Mouse (Mus musculus) C2C12 (cell line): Measurements from ENCODE around the gene Tas2r135. TPM values are rescaled to one million over a fixed set of nuclear protein-coding genes. Genes with fewer than 3 reads are reported as not detected.

ENCODE experiments used
- H3K27me3 ChIP-seq: one replicate; pipeline ENCODE4 v1.6.1; 2011; ENCODE audit not compliant: control insufficient read depth, insufficient read depth, insufficient read length
- H3K36me3 ChIP-seq: one replicate; pipeline ENCODE4 v1.6.1; 2011; ENCODE audit not compliant: control insufficient read depth, insufficient read depth
- H3K4me3 ChIP-seq: one replicate; pipeline ENCODE4 v1.5.1; 2011; ENCODE audit warnings: mild to moderate bottlenecking, control low read depth; ENCODE audit not compliant: poor library complexity, insufficient read depth, severe bottlenecking
- H3K79me2 ChIP-seq: one replicate; pipeline ENCODE4 v1.6.1; 2011; ENCODE audit not compliant: control insufficient read depth, insufficient read depth
- H3K79me3 ChIP-seq: one replicate; pipeline ENCODE4 v1.6.1; 2011; ENCODE audit warnings: low read depth, control low read depth
- H3ac ChIP-seq: one replicate; pipeline ENCODE3; 2011; ENCODE audit warnings: low read depth; ENCODE audit not compliant: control insufficient read depth, insufficient read length
- CEBPB ChIP-seq: IDR thresholded peaks from one replicate; pipeline ENCODE4 v1.6.1; 2011; ENCODE audit warnings: low read depth, mild to moderate bottlenecking, control low read depth, moderate library complexity
- CTCF ChIP-seq: IDR thresholded peaks from one replicate; pipeline ENCODE4 v1.5.1; 2011; ENCODE audit not compliant: control insufficient read depth, insufficient read depth, insufficient read length
- FOSL1 ChIP-seq: IDR thresholded peaks from one replicate; pipeline ENCODE4 v1.8.0; 2011; ENCODE audit warnings: mild to moderate bottlenecking, low read length; ENCODE audit not compliant: poor library complexity, insufficient read depth, severe bottlenecking
- MAX ChIP-seq: IDR thresholded peaks from one replicate; pipeline ENCODE4 v1.6.1; 2011; ENCODE audit warnings: mild to moderate bottlenecking, control low read depth
- MYOD1 ChIP-seq: IDR thresholded peaks from one replicate; pipeline ENCODE4 v1.6.1; 2011; ENCODE audit warnings: low read depth; ENCODE audit not compliant: control insufficient read depth, insufficient read length
- MYOG ChIP-seq: IDR thresholded peaks from one replicate; pipeline ENCODE4 v1.6.1; 2011; ENCODE audit not compliant: control insufficient read depth, insufficient read length; ENCODE audit errors: extremely low read depth
- USF1 ChIP-seq: IDR thresholded peaks from one replicate; pipeline ENCODE4 v1.6.1; 2011; ENCODE audit warnings: low read depth, mild to moderate bottlenecking, control low read depth, moderate library complexity
- polyA plus RNA-seq: library from polyadenylated mRNA; unstranded; fragments of >200 nt; fragmentation: generic; extraction: Trizol; gene quantifications from one replicate; pipeline ENCODE4 v1.2.1, GENCODE M21; 2012; ENCODE audit warnings: missing spikeins

The Tas2r135 gene
- polyA plus RNA-seq, 1 experiment = not detected

DNA sequence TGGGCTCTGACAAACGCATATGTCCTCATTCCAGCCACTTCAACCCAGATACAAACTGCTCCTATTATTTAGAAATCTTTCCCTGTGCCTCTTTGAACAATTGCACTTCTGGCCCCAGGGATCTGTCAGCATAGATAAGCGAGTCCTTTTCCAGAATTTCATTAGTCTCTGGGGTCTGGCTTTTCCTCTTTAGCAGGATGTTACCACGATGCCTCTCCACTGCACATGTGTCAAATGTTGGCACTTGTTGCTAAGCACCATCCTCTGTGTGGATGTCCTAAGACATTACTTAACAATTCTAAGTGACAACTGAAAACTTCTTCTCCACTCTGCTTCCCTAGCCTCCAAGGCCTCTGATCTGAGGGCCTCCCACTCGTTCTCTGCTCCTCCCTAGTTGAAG is 29.2 kb upstream of the Tas2r135 start:
- Histone ChIP-seq H3K79me3 (no peaks in the 10 kb centered on the region), H3K36me3 (no peaks in the 10 kb centered on the region), H3K27me3 (no peaks in the 10 kb centered on the region), H3K4me3 (no peak overlapping the region), H3ac (no peak overlapping the region), H3K79me2 (no peaks in the 10 kb centered on the region)
- TF ChIP-seq FOSL1 (no peak), CTCF (no peak), USF1 (no peak), MYOG (no peak), MYOD1 (no peak), CEBPB (no peak), MAX (no peak)

DNA sequence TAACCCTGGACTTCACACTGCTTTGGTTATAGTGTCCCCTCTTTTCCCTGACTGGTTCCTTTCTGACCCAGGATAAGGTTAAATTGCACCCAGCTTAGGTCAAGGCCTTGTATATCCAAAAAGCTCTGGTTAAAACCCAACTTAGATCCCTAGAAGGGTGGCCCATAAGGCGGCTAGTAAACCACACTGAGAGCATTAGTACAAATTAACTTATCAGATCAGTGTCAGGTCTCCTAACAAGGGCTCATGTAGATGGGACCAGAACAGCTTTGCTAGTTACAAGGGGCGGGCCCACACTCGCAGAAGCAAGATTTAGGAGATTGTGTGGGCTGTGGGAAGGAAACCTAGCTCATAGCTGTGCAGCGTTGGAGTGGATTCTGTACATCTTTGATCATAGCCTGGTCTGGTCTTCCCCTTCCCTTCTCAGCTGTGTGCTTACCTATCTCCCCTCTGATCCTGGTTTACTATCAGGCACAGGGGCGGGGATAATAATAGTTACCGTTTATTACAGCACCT is 28.7 kb upstream of the Tas2r135 start:
- no peaks in the 10 kb centered on the region for H3K36me3 ChIP-seq
- no peaks in the 10 kb centered on the region for H3K79me3 ChIP-seq
- no peak overlapping the region for H3ac ChIP-seq

DNA sequence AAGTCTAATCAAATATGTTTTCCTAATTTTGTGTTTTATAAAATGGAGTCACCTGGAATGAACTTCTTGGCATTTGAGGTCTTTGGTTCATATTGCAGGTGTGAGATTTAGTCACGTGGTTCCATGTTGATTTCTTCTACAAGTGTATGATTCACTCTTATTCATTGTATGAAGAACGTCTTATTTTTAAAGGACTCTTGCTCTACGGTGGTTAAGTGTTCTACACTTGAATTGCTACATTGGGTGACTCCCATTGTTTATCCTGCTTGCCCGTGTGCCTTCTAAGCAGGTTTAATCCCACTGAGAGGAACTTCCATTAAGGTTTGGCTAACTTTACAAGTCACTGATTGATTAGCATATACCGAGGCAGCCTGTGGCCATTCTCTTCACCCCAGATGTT is 28.0 kb upstream of the Tas2r135 start:
- Histone ChIP-seq H3K4me3 (no peak overlapping the region), H3K79me2 (no peaks in the 10 kb centered on the region), H3ac (no peak overlapping the region), H3K79me3 (no peaks in the 10 kb centered on the region), H3K36me3 (no peaks in the 10 kb centered on the region), H3K27me3 (no peaks in the 10 kb centered on the region)
- no peak for TF ChIP-seq CEBPB
- no peak for TF ChIP-seq USF1
- TF ChIP-seq CTCF = no peak
- TF ChIP-seq MYOG = no peak
- TF ChIP-seq FOSL1 = no peak
- TF ChIP-seq MYOD1 = no peak
- no peak for TF ChIP-seq MAX

More for the DNA sequence above, 28.7 kb upstream of the Tas2r135 start:
- Histone ChIP-seq H3K4me3 (no peak overlapping the region), H3K79me2 (no peaks in the 10 kb centered on the region), H3K27me3 (no peaks in the 10 kb centered on the region)
- no peak for TF ChIP-seq MYOG
- TF ChIP-seq FOSL1 = no peak
- TF ChIP-seq CTCF = no peak
- no peak for TF ChIP-seq MYOD1
- TF ChIP-seq USF1 = no peak

- H3K27me3 ChIP-seq = no peaks in the 10 kb centered on the region
- no peaks in the 10 kb centered on the region for H3K36me3 ChIP-seq
- no peaks in the 10 kb centered on the region for H3K79me2 ChIP-seq
- no peaks in the 10 kb centered on the region for H3K79me3 ChIP-seq
- no peak for TF ChIP-seq MAX
- no peak for TF ChIP-seq CEBPB
- TF ChIP-seq MYOD1 = no peak
- no peak for TF ChIP-seq FOSL1
- no peak for TF ChIP-seq USF1
- TF ChIP-seq CTCF = no peak
- TF ChIP-seq MYOG = no peak
- H3ac ChIP-seq = no peak overlapping the region
- no peak overlapping the region for H3K4me3 ChIP-seq
These were observed 25.7 kb upstream of the Tas2r135 start for GRCm38 (mm10) chr6:42379551-42379950.

GRCm38 (mm10) chr6:42380416-42381144 is 24.7 kb upstream of the Tas2r135 start:
- Histone ChIP-seq H3K79me3 (no peaks in the 10 kb centered on the region), H3ac (no peak overlapping the region), H3K4me3 (no peak overlapping the region), H3K79me2 (no peaks in the 10 kb centered on the region), H3K36me3 (no peaks in the 10 kb centered on the region), H3K27me3 (no peaks in the 10 kb centered on the region)
- TF ChIP-seq FOSL1 (no peak), CEBPB (no peak), MAX (no peak), USF1 (no peak), CTCF (peak; percentile 19)
